Mouse (Mus musculus) hindbrain, embryonic 14.5 days (tissue): ENCODE measurements around the gene Cavin1. TPM values are rescaled to one million over a fixed set of nuclear protein-coding genes. Genes with fewer than 3 reads are reported as not detected.

Source experiments
- ATAC-seq: fragments of 200-750 bp; cut with Nextera tagmentation; 2 replicates; pipeline ENCODE4 v1.8.0; 2017; ENCODE audit warnings: moderate number of reproducible peaks, mild to moderate bottlenecking, moderate TSS enrichment, moderate library complexity; ENCODE audit not compliant: low FRiP score
- DNase-seq: peaks from one replicate; pipeline ENCODE4 v3.0.0-alpha.2; 2015; ENCODE audit warnings: low spot score
- H3K27ac ChIP-seq: fragments of 300-500 bp; sonication (generic); 2 replicates; pipeline ENCODE4 v1.5.1; 2014; ENCODE audit warnings: mild to moderate bottlenecking, moderate library complexity
- H3K27me3 ChIP-seq: fragments of 300-500 bp; sonication (generic); 2 replicates; pipeline ENCODE4 v1.6.1; 2014; ENCODE audit warnings: mild to moderate bottlenecking, low read length, mixed read lengths; ENCODE audit not compliant: control insufficient read depth, insufficient read depth
- H3K36me3 ChIP-seq: fragments of 300-500 bp; sonication (generic); replicated peaks from 2 replicates; pipeline ENCODE4 v1.6.1; 2014; ENCODE audit not compliant: control insufficient read depth, insufficient read depth
- H3K4me1 ChIP-seq: fragments of 300-500 bp; sonication (generic); replicated peaks from 2 replicates; pipeline ENCODE4 v1.6.1; 2014; ENCODE audit warnings: antibody characterized with exemption, low read length, mixed read lengths; ENCODE audit not compliant: control insufficient read depth, insufficient read depth
- H3K4me2 ChIP-seq: fragments of 300-500 bp; sonication (generic); replicated peaks from 2 replicates; pipeline ENCODE4 v1.6.1; 2014; ENCODE audit warnings: mild to moderate bottlenecking, moderate library complexity
- H3K4me3 ChIP-seq: fragments of 300-500 bp; sonication (generic); replicated peaks from 2 replicates; pipeline ENCODE4 v1.5.1; 2014; ENCODE audit warnings: mild to moderate bottlenecking, low read length
- H3K9ac ChIP-seq: fragments of 300-500 bp; sonication (generic); 2 replicates; pipeline ENCODE4 v1.6.1; 2014
- H3K9me3 ChIP-seq: fragments of 300-500 bp; sonication (generic); 2 replicates; pipeline ENCODE4 v1.6.1; 2016; ENCODE audit warnings: low read length; ENCODE audit not compliant: control insufficient read depth
- WGBS: fragments of 180-500 bp; shearing (Covaris S2); extraction: QIAGEN DNeasy Blood & Tissue Kit; methylation state at CpG from one replicate; pipeline ENCODE4 v1.1.7; 2014; 5-methylcytosine and 5-hydroxymethylcytosine counted together
- polyA plus RNA-seq: library from polyadenylated mRNA; unstranded; fragments of >200 nt; fragmentation: Nextera tagmentation; extraction: Ambion mirVana; gene quantifications from 2 replicates; pipeline ENCODE4 v1.2.1, GENCODE M21; 2014

Cavin1 gene
- polyA plus RNA-seq, 1 experiment from 2014 or later = 20.1 TPM

DNA sequence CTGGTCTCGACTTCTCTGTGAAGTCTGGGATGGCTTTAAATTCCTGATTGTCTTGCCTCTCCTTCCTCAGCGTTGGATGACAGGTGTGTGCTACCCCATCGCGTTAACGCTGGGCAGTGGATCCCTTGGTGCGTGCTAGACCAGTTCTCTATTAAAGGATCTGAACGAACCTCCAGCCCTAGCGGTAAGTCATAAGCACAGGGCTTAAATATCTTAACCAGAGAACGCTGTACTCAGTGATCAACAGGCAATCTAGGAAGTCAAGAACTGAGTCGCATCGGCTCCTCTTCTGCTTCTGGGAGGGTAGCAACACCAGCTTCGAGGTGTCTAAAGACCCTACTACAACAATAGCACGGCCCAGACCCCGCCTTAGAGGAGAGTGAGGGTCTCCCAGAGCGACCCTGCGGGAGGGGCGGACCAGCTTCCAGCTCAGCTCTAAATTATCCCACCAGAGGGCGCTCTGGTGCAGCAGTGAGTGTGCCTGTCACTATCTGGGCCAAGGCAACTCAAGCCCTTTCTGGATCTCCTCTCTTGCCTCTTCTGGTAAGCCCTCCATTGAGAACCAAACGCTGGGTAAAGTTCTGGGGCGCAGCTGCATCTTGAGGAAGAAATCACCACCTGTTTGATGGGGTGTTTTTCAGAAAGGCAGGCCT, 12.6 kb upstream of the Cavin1 start:
- peak overlapping the region; percentile 58 for H3K4me2 ChIP-seq
- DNase-seq = peak; percentile 93
- 0 out of 2 replicates have a peak overlapping the region, but pooled peaks have one; percentile 2 for H3K9ac ChIP-seq
- H3K4me1 ChIP-seq = no peaks in the 10 kb centered on the region
- H3K9me3 ChIP-seq = no peaks in the 10 kb centered on the region
- ATAC-seq = peak; percentile 62; the same call in 1 of the 2 replicates
- no peaks in the 10 kb centered on the region for H3K36me3 ChIP-seq
- H3K4me3 ChIP-seq = peak overlapping the region; percentile 20
- WGBS = 3% methylated on average over 20 of the region's 20 CpGs
- H3K27me3 ChIP-seq = 0 out of 2 replicates have a peak, but pooled peaks cover 5% of the 10 kb centered on the region
- H3K27ac ChIP-seq = no peak overlapping the region

DNA sequence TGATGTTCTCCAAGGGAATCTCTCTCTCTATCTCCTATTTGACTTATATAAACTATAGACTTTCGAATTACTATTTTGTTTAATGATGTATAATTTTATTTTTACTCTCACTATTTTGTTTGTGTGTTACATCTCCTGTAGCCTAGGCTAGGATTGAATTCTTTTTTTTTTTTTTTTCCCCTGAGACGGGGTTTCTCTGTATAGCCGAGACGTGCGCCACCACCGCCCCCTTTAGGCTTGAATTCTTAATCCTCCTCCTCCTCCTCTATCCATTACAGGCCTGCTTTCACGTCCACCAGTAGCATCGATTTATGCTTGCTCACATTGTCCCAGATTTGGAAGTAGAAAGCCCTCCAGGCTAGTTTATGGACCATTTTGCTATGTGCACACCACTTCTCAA, 11.4 kb upstream of the Cavin1 start:
- no peak overlapping the region for H3K4me2 ChIP-seq
- H3K36me3 ChIP-seq = no peaks in the 10 kb centered on the region
- no peaks in the 10 kb centered on the region for H3K9me3 ChIP-seq
- DNase-seq (no peak), ATAC-seq (no peak)
- H3K9ac ChIP-seq = no peak overlapping the region
- no peak overlapping the region for H3K27ac ChIP-seq
- H3K4me3 ChIP-seq = no peak overlapping the region
- 14% methylated on average over 8 of the region's 8 CpGs for WGBS
- H3K4me1 ChIP-seq = no peaks in the 10 kb centered on the region
- 0 out of 2 replicates have a peak, but pooled peaks cover 5% of the 10 kb centered on the region for H3K27me3 ChIP-seq

DNA sequence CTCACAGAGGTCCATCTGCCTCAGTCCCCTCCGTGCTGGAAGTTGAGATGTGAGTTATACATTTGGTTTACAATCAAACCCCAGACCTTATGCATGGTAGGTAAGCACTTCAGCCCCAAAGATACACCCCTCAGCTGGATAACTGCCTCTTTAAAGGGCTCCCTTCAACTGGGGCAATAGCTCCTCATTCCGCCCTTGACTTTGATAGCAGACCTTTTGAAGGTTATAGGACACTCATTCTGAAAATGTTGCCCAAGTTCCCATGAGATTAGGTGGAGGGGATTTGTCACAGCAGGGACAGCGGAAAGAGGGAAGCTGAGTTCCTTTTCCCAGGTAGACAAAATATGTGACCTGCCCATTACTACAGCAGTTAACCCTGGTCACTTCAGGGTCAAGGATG, 10.5 kb upstream of the Cavin1 start:
- no peak for DNase-seq
- ATAC-seq = no peak
- H3K27me3 ChIP-seq = 0 out of 2 replicates have a peak, but pooled peaks cover 5% of the 10 kb centered on the region
- H3K9ac ChIP-seq = no peak overlapping the region
- H3K4me2 ChIP-seq = no peak overlapping the region
- no peak overlapping the region for H3K27ac ChIP-seq
- no peaks in the 10 kb centered on the region for H3K4me1 ChIP-seq
- 67% methylated on average over 3 of the region's 3 CpGs for WGBS
- H3K4me3 ChIP-seq = no peak overlapping the region
- no peaks in the 10 kb centered on the region for H3K36me3 ChIP-seq
- no peaks in the 10 kb centered on the region for H3K9me3 ChIP-seq

DNA sequence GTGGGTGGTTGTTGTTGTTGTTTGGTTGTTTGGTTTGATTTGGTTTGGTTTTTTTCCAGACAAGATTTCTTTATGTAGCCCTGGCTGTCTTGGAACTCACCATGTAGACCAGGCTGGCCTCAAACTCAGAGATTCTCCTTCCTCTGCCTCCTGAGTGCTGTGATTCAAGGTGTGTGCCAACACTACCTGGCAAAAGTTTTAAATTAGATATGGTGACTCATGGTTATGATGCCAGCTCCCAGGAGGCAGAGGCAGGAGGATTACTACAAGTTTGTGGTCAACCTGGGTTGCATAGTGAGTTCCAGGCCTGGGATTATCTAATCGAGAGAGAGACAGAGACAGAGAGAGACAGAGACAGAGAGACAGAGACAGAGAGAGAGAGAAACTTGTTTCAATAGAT, 9.8 kb upstream of the Cavin1 start:
- H3K4me1 ChIP-seq = no peaks in the 10 kb centered on the region
- no peaks in the 10 kb centered on the region for H3K9me3 ChIP-seq
- ATAC-seq (no peak), DNase-seq (no peak)
- H3K27ac ChIP-seq = 0 out of 2 replicates have a peak overlapping the region, but pooled peaks have one; percentile 14
- 0 out of 2 replicates have a peak, but pooled peaks cover 5% of the 10 kb centered on the region for H3K27me3 ChIP-seq
- no peak overlapping the region for H3K4me2 ChIP-seq
- 85% methylated on average over 1 of the region's 1 CpGs for WGBS
- no peak overlapping the region for H3K4me3 ChIP-seq
- H3K36me3 ChIP-seq = no peaks in the 10 kb centered on the region
- no peak overlapping the region for H3K9ac ChIP-seq

DNA sequence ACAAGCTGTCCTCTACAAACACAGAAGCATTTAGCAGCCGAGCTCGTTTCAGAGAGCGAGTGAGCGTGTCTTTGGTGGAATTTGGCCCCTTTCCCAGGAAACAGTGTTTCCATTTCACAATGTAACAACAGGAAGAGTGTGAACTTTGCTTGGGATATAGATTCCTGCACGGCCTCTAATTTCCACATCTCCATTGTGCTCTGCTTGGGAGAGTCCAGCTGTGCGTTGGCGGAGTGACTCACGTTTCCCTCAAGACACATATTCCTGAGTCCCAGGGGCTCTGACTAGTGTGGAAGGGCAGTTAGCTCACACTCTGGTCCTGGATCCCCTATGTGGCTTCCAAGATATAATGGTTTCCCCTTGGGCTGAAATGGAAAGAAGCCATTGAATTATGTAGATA, 9.2 kb upstream of the Cavin1 start:
- WGBS = 62% methylated on average over 8 of the region's 8 CpGs
- peak overlapping the region; percentile 14; the same call in 1 of the 2 replicates for H3K27ac ChIP-seq

DNA sequence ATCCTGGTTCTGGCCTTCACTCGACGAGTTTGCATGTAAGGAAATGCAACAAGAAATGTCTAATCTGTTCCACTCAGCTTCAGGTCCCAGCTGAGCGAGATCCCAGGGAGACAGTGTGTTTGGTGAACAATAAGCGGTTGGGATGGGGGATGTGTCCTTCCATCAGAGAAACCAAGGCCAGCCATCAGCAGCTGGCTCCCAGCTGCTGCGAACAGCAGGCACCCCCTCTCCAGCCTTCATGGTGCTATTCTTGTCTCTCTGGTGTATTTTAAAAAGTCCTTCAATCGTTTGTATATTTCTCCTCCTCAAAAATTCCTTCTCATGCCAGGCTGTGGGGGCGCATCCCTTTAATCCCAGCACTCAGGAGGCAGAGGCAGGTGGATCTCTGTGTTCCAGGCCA, 4.6 kb upstream of the Cavin1 start:
- ATAC-seq (no peak), DNase-seq (no peak)
- Histone ChIP-seq H3K4me2 (no peak overlapping the region), H3K27ac (no peak overlapping the region), H3K27me3 (peaks cover 33% of the 10 kb centered on the region), H3K4me1 (no peaks in the 10 kb centered on the region; the same call in 1 of the 2 replicates), H3K9ac (no peak overlapping the region), H3K4me3 (no peak overlapping the region), H3K36me3 (no peaks in the 10 kb centered on the region), H3K9me3 (no peaks in the 10 kb centered on the region)
- WGBS = 70% methylated on average over 7 of the region's 7 CpGs

More for the DNA sequence above, 9.2 kb upstream of the Cavin1 start:
- Histone ChIP-seq H3K4me2 (no peak overlapping the region), H3K4me1 (no peaks in the 10 kb centered on the region), H3K9me3 (no peaks in the 10 kb centered on the region), H3K9ac (no peak overlapping the region), H3K27me3 (0 out of 2 replicates have a peak, but pooled peaks cover 5% of the 10 kb centered on the region), H3K4me3 (no peak overlapping the region), H3K36me3 (no peaks in the 10 kb centered on the region)
- DNase-seq (peak; percentile 53), ATAC-seq (no peak)

DNA sequence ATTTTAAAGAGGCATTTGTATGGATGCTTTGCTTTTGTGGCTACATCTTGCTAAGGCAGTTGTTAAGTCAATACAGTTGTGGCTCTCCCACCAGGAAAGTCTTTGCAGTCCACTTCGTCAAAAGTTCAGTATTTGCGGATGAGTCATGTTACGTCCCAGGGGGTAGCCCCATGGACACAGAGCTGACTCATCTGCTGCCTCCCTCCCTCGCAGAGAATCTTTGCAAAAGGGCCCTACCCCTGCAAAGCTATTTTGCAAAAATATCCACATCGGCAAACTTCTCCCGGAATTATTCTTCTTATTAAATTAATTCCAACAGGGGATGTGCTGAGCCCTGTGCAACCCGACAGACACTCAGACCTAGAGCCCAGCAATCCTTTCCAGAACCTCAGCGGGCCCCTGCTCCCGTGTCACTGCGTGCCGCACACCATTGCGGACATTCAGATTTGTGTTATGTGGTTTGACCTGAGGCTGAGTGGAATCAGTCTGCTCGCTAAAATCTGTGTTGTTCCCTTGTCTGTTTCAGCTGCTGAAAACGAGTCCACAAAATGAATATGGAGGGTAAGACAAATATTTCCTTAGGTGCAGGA, 3.8 kb upstream of the Cavin1 start:
- 74% methylated on average over 14 of the region's 14 CpGs for WGBS
- no peaks in the 10 kb centered on the region for H3K9me3 ChIP-seq
- no peaks in the 10 kb centered on the region for H3K36me3 ChIP-seq
- H3K27ac ChIP-seq = no peak overlapping the region
- no peaks in the 10 kb centered on the region; the same call in 1 of the 2 replicates for H3K4me1 ChIP-seq
- no peak overlapping the region for H3K4me3 ChIP-seq
- peaks cover 41% of the 10 kb centered on the region for H3K27me3 ChIP-seq
- no peak for DNase-seq
- ATAC-seq = no peak
- H3K4me2 ChIP-seq = no peak overlapping the region
- H3K9ac ChIP-seq = no peak overlapping the region

DNA sequence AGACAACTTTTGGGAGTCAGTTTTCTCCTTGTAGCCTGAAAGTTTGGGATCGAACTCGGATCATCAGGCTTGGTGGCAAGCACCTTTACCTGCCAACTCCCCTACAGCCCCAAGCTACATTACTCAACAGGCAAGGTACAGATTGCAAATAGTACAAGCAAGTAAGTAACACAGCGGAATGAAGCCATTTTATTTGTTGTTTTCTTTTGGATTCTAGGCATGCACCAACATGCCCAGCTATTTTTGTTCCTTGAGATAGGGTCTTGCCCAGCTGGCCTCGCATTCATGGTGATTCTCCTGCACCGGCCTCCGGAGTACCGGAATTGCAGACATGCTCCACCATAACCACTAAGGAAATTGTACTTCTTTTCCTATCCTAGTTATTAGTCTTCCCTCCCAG, 2.6 kb upstream of the Cavin1 start:
- no peaks in the 10 kb centered on the region for H3K9me3 ChIP-seq

DNA sequence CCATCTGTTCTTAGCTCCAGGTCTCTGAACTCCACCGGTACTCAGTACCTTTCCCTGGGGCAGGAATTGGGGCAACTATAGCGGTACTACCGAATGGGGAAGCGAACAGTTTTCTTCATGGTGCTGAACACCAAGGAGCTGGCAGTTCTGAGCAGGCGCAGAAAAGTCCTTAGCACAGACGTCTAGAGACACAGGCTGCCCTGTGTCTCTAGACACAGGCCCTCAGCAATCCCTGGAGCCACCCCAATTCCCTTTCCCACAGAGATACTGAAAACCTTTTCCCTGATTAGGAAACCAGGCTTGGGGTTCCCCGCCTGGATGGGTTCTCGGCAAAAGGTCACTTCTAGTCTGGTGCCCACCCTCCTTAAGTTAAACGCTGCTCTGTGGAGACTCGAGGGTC, 768 bp upstream of the Cavin1 start:
- no peaks in the 10 kb centered on the region for H3K36me3 ChIP-seq
- ATAC-seq = no peak
- no peak overlapping the region for H3K4me3 ChIP-seq
- no peak overlapping the region for H3K27ac ChIP-seq
- no peak overlapping the region for H3K9ac ChIP-seq
- no peak for DNase-seq
- H3K9me3 ChIP-seq = no peaks in the 10 kb centered on the region
- H3K4me1 ChIP-seq = no peaks in the 10 kb centered on the region; the same call in 1 of the 2 replicates
- H3K4me2 ChIP-seq = no peak overlapping the region
- peaks cover 67% of the 10 kb centered on the region for H3K27me3 ChIP-seq
- WGBS = 67% methylated on average over 10 of the region's 10 CpGs

More for the DNA sequence above, 2.6 kb upstream of the Cavin1 start:
- Histone ChIP-seq H3K27me3 (peaks cover 53% of the 10 kb centered on the region), H3K27ac (no peak overlapping the region), H3K4me1 (no peaks in the 10 kb centered on the region; the same call in 1 of the 2 replicates), H3K4me2 (no peak overlapping the region), H3K4me3 (no peak overlapping the region), H3K36me3 (no peaks in the 10 kb centered on the region), H3K9ac (no peak overlapping the region)
- DNase-seq (no peak), ATAC-seq (no peak)
- WGBS = 93% methylated on average over 7 of the region's 7 CpGs
